Mouse (Mus musculus) kidney, postnatal 0 days (tissue): Measurements from ENCODE around the gene Zfp712. TPM values are rescaled to one million over a fixed set of nuclear protein-coding genes. Genes with fewer than 3 reads are reported as not detected.

Experiments used
- ATAC-seq: fragments of 200-750 bp; cut with Nextera tagmentation; replicated peaks from 2 replicates; pipeline ENCODE4 v1.8.0; 2017; ENCODE audit warnings: low read depth, moderate number of reproducible peaks, moderate TSS enrichment, moderate library complexity; ENCODE audit not compliant: low FRiP score
- DNase-seq: peaks from one replicate; pipeline ENCODE4 v3.0.0-alpha.2; 2016; ENCODE audit warnings: low spot score
- H3K27ac ChIP-seq: fragments of 300-500 bp; sonication (generic); 2 replicates; pipeline ENCODE4 v1.5.1; 2014; ENCODE audit warnings: mild to moderate bottlenecking
- H3K27me3 ChIP-seq: fragments of 300-500 bp; sonication (generic); 2 replicates; pipeline ENCODE4 v1.6.1; 2014; ENCODE audit warnings: low read length, mixed read lengths; ENCODE audit not compliant: insufficient read depth
- H3K36me3 ChIP-seq: fragments of 300-500 bp; sonication (generic); 2 replicates; pipeline ENCODE4 v1.6.1; 2014; ENCODE audit warnings: low read length, mixed read lengths; ENCODE audit not compliant: insufficient read depth
- H3K4me1 ChIP-seq: fragments of 300-500 bp; sonication (generic); replicated peaks from 2 replicates; pipeline ENCODE4 v1.6.1; 2014; ENCODE audit warnings: antibody characterized with exemption, low read length, mixed read lengths; ENCODE audit not compliant: insufficient read depth
- H3K4me2 ChIP-seq: fragments of 300-500 bp; sonication (generic); 2 replicates; pipeline ENCODE4 v1.6.1; 2014; ENCODE audit warnings: mild to moderate bottlenecking, low read length, moderate library complexity, mixed read lengths
- H3K4me3 ChIP-seq: fragments of 300-500 bp; sonication (generic); replicated peaks from 2 replicates; pipeline ENCODE4 v1.5.1; 2014; ENCODE audit warnings: low read depth, low read length
- H3K9ac ChIP-seq: fragments of 300-500 bp; sonication (generic); 2 replicates; pipeline ENCODE4 v1.6.1; 2014; ENCODE audit warnings: low read depth, low read length
- H3K9me3 ChIP-seq: fragments of 300-500 bp; sonication (generic); replicated peaks from 2 replicates; pipeline ENCODE4 v1.6.1; 2016; ENCODE audit warnings: low read length, inconsistent platforms, mixed read lengths
- CTCF ChIP-seq: IDR thresholded peaks from 2 replicates; pipeline ENCODE4 v1.5.1; 2016; ENCODE audit warnings: antibody characterized with exemption, low read depth, mild to moderate bottlenecking, moderate library complexity
- WGBS: fragments of 180-500 bp; shearing (Covaris S2); extraction: QIAGEN DNeasy Blood & Tissue Kit; methylation state at CpG from one replicate; pipeline ENCODE4 v1.1.7; 2014; 5-methylcytosine and 5-hydroxymethylcytosine counted together
- polyA plus RNA-seq: library from polyadenylated mRNA; unstranded; fragments of >200 nt; fragmentation: Nextera tagmentation; extraction: Ambion mirVana; gene quantifications from 2 replicates; pipeline ENCODE4 v1.2.1, GENCODE M21; 2015

Zfp712 gene
- 2.7 and 2.9 TPM in 2 replicates for polyA plus RNA-seq

GRCm38 (mm10) chr13:67060786-67061358, at the start of gene Zfp712:
TSS of gene Zfp712 (minus strand) at chr13:67061170.
- DNase-seq (peak; percentile 96), ATAC-seq (peak; percentile 98)
- peak within 1 kb of the TSS; percentile 72 for H3K4me3 ChIP-seq
- peak within 1 kb of the TSS; percentile 65 for H3K9ac ChIP-seq
- H3K27ac ChIP-seq: peak within 1 kb of the TSS; percentile 66
- 0 out of 2 replicates have a peak, but pooled peaks cover 5% of the 10 kb centered on the region for H3K4me1 ChIP-seq
- WGBS: 0% methylated on average over 27 of the region's 27 CpGs
- peak; percentile 30; the same call in 1 of the 2 replicates for TF ChIP-seq CTCF
- H3K4me2 ChIP-seq: peak within 1 kb of the TSS; percentile 85
- H3K9me3 ChIP-seq: no peaks in the 10 kb centered on the region
- no peaks in the 10 kb centered on the region for H3K27me3 ChIP-seq
- H3K36me3 ChIP-seq: no peaks in the 10 kb centered on the region

GRCm38 (mm10) chr13:67108821-67109206, 47.8 kb upstream of the Zfp712 start:
- peak overlapping the region; percentile 63 for H3K4me2 ChIP-seq
- TF ChIP-seq CTCF: peak; percentile 62
- no peaks in the 10 kb centered on the region; the same call in 1 of the 2 replicates for H3K9me3 ChIP-seq
- no peaks in the 10 kb centered on the region for H3K27me3 ChIP-seq
- H3K36me3 ChIP-seq: no peaks in the 10 kb centered on the region
- 5% methylated on average over 9 of the region's 9 CpGs for WGBS
- H3K4me3 ChIP-seq: peak overlapping the region; percentile 66
- H3K4me1 ChIP-seq: peaks cover 7% of the 10 kb centered on the region
- H3K27ac ChIP-seq: peak overlapping the region; percentile 38; the same call in 1 of the 2 replicates
- ATAC-seq (peak; percentile 56), DNase-seq (no peak)
- H3K9ac ChIP-seq: no peak overlapping the region

DNA sequence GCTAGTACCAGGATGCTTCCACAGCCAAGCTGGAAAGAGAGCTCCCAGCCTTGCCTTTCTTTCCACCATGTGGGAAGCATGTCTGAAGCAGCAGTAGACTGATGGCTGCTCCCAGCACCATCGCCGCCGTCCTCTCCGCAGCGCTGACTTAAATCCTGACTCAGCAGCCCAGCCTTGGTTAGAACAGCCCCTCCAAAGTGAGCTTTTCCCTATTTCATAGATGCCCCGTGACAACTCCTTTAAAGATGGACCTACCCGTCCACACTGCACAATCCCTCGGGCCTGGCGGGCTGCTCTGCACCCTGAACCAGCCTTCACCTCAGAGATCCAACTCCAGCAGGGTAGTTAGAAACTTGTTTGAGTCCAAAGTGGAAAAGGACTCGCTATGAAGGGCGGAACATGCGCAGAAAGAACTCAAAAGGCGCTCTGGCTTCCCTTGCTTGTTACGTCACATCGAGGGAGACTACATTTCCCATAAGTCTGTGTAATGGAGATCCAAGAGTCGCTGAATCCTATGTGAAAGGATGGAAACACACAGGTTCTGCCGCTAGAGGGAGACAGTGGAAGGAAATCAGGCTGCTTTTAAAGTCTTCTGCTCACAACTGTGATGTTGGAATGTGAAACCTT, 47.3 kb upstream of the Zfp712 start, which contains the start of gene Gm28557:
Gene Gm28557, minus strand, starts transcription at position 411 of the 627 bp plus-strand sequence.
- H3K9me3 ChIP-seq: no peaks in the 10 kb centered on the region; the same call in 1 of the 2 replicates
- H3K4me2 ChIP-seq: peak within 1 kb of the TSS; percentile 63
- H3K36me3 ChIP-seq: no peaks in the 10 kb centered on the region
- peak within 1 kb of the TSS; percentile 90 for H3K27ac ChIP-seq
- no peaks in the 10 kb centered on the region for H3K27me3 ChIP-seq
- H3K4me1 ChIP-seq: peaks cover 7% of the 10 kb centered on the region
- peak; percentile 98 for TF ChIP-seq CTCF
- ATAC-seq: peak; percentile 99
- under 1% methylated on average over 17 of the region's 17 CpGs for WGBS
- H3K4me3 ChIP-seq: peak within 1 kb of the TSS; percentile 66
- peak within 1 kb of the TSS; percentile 58 for H3K9ac ChIP-seq
- peak; percentile 99 for DNase-seq

- DNase-seq: no peak
- H3K36me3 ChIP-seq: no peaks in the 10 kb centered on the region
- H3K27ac ChIP-seq: peak overlapping the region; percentile 90
- H3K9ac ChIP-seq: peak overlapping the region; percentile 58
- 47% methylated on average over 9 of the region's 9 CpGs for WGBS
- no peaks in the 10 kb centered on the region; the same call in 1 of the 2 replicates for H3K9me3 ChIP-seq
- H3K4me2 ChIP-seq: peak overlapping the region; percentile 63
- H3K27me3 ChIP-seq: no peaks in the 10 kb centered on the region
- H3K4me1 ChIP-seq: peaks cover 7% of the 10 kb centered on the region
- ATAC-seq: no peak
- peak overlapping the region; percentile 66 for H3K4me3 ChIP-seq
- no peak for TF ChIP-seq CTCF
These were observed 46.7 kb upstream of the Zfp712 start for GRCm38 (mm10) chr13:67107681-67108080.

DNA sequence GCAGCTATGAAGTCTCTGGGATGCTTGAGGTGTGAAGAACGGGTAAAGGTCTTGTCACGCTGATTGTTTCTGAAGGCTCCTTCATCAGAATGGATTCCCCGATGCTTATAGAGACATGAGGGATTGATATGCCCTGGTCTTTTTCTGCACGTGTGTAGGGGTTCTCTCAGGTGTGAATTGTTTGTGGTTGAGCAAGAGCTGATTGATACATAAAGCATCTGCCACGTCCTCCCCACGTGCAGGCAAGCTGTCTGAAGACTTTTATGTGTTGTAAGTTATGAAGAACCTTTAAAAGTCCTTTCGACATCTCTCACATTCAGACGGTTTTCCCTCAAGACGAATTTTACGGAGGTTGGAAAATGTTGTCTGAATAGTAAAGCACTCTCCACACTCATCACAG, 36.9 kb upstream of the Zfp712 start, which contains the start of gene Zfp708:
Gene Zfp708, minus strand, starts transcription at position 101 of the 400 bp plus-strand sequence.
- Histone ChIP-seq H3K4me2 (no peak within 1 kb of the TSS), H3K9me3 (no peaks in the 10 kb centered on the region), H3K9ac (no peak within 1 kb of the TSS), H3K27me3 (no peaks in the 10 kb centered on the region), H3K27ac (no peak within 1 kb of the TSS), H3K4me3 (no peak within 1 kb of the TSS), H3K4me1 (no peaks in the 10 kb centered on the region), H3K36me3 (no peaks in the 10 kb centered on the region)
- no peak for ATAC-seq
- 87% methylated on average over 10 of the region's 10 CpGs for WGBS
- TF ChIP-seq CTCF: no peak
- DNase-seq: no peak

DNA sequence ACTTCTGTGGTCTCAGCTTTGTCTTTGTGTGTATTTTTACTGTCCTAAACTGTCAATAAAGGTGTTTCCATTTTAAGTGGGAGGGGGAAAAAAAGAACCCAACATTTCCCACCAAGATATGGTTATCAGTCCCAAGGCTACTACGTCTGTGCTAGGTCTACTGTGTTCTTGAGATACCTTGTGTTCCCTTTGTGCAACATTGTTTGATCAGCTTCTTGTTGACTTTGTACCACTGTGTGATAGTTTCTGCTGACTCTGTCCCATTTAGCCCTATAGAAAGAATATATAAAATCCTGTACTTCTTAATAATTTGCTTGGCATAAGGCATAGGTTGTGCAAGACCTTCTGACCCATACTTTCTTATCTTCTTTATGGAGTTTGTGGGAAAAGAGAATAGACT, 29.2 kb upstream of the Zfp712 start:
- ATAC-seq (no peak), DNase-seq (no peak)
- Histone ChIP-seq H3K27ac (no peak overlapping the region), H3K4me2 (no peak overlapping the region), H3K9me3 (no peaks in the 10 kb centered on the region), H3K9ac (no peak overlapping the region), H3K4me1 (no peaks in the 10 kb centered on the region), H3K27me3 (no peaks in the 10 kb centered on the region), H3K36me3 (no peaks in the 10 kb centered on the region), H3K4me3 (no peak overlapping the region)
- 93% methylated on average over 1 of the region's 1 CpGs for WGBS
- no peak for TF ChIP-seq CTCF
